Mouse (Mus musculus) heart, postnatal 10 days (tissue): ENCODE measurements around the gene Enho. TPM values are rescaled to one million over a fixed set of nuclear protein-coding genes. Genes with fewer than 3 reads are reported as not detected.

Source experiments
- total RNA-seq, 2 experiments: library from RNA; stranded (reverse); gene quantifications; 2 replicates each; pipeline ENCODE4 v1.2.3; 2021

Enho gene
- total RNA-seq, 2 experiments from 2014 or later: 4.2 to 4.4 TPM

Other genes starting within 250 kb of the Enho start
- gene Kif24, start 175.4 kb downstream of the Enho start, total RNA-seq: 1 to 10 TPM; 1.4 to 2.0 TPM
- 10 to 100 TPM; 25.6 to 27.9 TPM for gene Nudt2, start 175.2 kb downstream of the Enho start, total RNA-seq
- 10 to 100 TPM; 10.1 to 10.6 TPM for gene AI464131, start 137.2 kb downstream of the Enho start, total RNA-seq
- under 1 TPM in 1 of 2 experiments, not detected in 1; 0.31 TPM for gene 1110017D15Rik, start 123.0 kb downstream of the Enho start, total RNA-seq
- gene Fam219a, start 70.8 kb downstream of the Enho start, total RNA-seq: 10 to 100 TPM; 18.6 to 21.8 TPM
- 1 to 10 TPM in 1 of 2 experiments, under 1 TPM in 1; 0.84 to 1.6 TPM for gene Dnaic1, start 70.5 kb downstream of the Enho start, total RNA-seq
- gene Cntfr, start 56.8 kb upstream of the Enho start, total RNA-seq: 1 to 10 TPM; 3.3 to 7.5 TPM
- gene Il11ra1, start 59.7 kb upstream of the Enho start, total RNA-seq: 10 to 100 TPM; 65.3 to 66.2 TPM
- 10 to 100 TPM; 28.0 to 32.1 TPM for gene Rpp25l, start 73.2 kb upstream of the Enho start, total RNA-seq
- gene Dctn3, start 82.8 kb upstream of the Enho start, total RNA-seq: 10 to 100 TPM; 85.9 to 92.3 TPM
- not detected for gene Arid3c, start 90.8 kb upstream of the Enho start, total RNA-seq
- 10 to 100 TPM; 57.7 to 66.1 TPM for gene Galt, start 114.9 kb upstream of the Enho start, total RNA-seq
- gene Sigmar1, start 115.8 kb upstream of the Enho start, total RNA-seq: 10 to 100 TPM; 23.8 to 28.6 TPM
- gene Ccl27a, start 133.9 kb upstream of the Enho start, total RNA-seq: 10 to 100 TPM; 23.1 to 24.3 TPM